ENCODE assay signal across 15 mouse cellular contexts in the genomic region with DNA sequence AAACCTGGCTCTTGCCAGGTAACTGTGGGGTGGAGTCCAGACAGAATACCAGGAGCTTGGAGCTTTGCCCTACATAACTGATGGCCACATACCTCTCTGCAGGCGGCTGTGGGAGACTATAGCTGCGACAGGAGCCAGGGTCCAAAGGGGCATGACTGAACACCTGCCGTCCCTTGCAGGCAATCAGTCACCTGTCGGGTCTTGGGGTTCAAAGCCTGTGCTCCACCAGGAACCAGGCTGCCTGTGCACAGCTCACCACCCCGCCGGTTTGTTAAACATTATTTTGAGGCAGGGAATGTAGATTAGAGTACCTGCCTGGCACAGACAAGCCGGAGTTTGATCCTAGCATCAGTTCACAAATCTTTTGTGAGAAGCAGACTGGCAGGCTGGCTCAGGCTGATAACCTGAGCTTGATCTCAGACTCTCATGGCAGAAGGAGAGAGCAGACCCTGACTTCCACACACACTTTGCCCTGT.
DNase-seq lines count a peak whose midpoint lies in the region; ATAC-seq and TF ChIP-seq lines count a peak whose summit lies in the region.
"Had no signal": no experiment of that assay in that cellular context is flagged by ENCODE, and none has a peak within 500 bp of the region (broad histone marks: within the 10 kb centered on the region; RNA-seq: fewer than 3 reads in every experiment).

No protein-coding gene starts in this region.

- DNase-seq in cerebellum, adult 2 months = peak; percentile 40 to 50
- DNase-seq in cerebellum, postnatal 25 days = peak; percentile 47 to 49
- no peak for DNase-seq in heart, postnatal 25 days (ENCODE audit: low spot score)
- no peak for DNase-seq in gastrocnemius, postnatal 36 days
- no peak for DNase-seq in thymus, postnatal 14 days
- no peak for DNase-seq in retina, embryonic 14.5 days (ENCODE audit: low spot score)
- DNase-seq: layer of hippocampus, postnatal 36 days had no signal

- ATAC-seq in kidney, embryonic 14.5 days (ENCODE audit: low FRiP score, low TSS enrichment) = 0 out of 2 replicates have a peak, but pooled peaks have one; percentile 28
- peak; percentile 63 for ATAC-seq in liver, embryonic 16.5 days (ENCODE audit: low read depth)
- ATAC-seq: hindbrain, embryonic 16.5 days had no signal

- H3K4me2 ChIP-seq in kidney, embryonic 14.5 days (replicated peaks; ENCODE audit: low read depth, low read length) = no peak overlapping the region
- H3K4me2 ChIP-seq in liver, embryonic 16.5 days (ENCODE audit: low read depth, low read length) = no peak overlapping the region
- H3K4me2 ChIP-seq: embryonic facial prominence, embryonic 12.5 days; heart, embryonic 11.5 days; lung, embryonic 15.5 days; midbrain, embryonic 11.5 days; neural tube, embryonic 13.5 days had no signal

- H3K36me3 ChIP-seq in kidney, embryonic 14.5 days (ENCODE audit: control insufficient read depth, insufficient read depth, low read length) = no peaks in the 10 kb centered on the region
- H3K36me3 ChIP-seq in liver, embryonic 16.5 days (ENCODE audit: control insufficient read depth, insufficient read depth) = no peaks in the 10 kb centered on the region
- H3K36me3 ChIP-seq: embryonic facial prominence, embryonic 12.5 days; lung, embryonic 15.5 days; neural tube, embryonic 13.5 days had no signal

- intact Hi-C loops in heart, postnatal 25 days (cut with DNase I) = no loop called here
- intact Hi-C loops in gastrocnemius, postnatal 36 days (cut with DNase I) = no loop called here

- H3K27me3 ChIP-seq in cerebellum, adult 2 months (ENCODE audit: control insufficient read depth, insufficient read depth, low read length) = no peaks in the 10 kb centered on the region
- no peaks in the 10 kb centered on the region for H3K27me3 ChIP-seq in kidney, embryonic 14.5 days (ENCODE audit: control insufficient read depth, insufficient read depth, low read length)
- H3K27me3 ChIP-seq in liver, embryonic 16.5 days (ENCODE audit: control insufficient read depth, insufficient read depth, low read depth, low read length) = no peaks in the 10 kb centered on the region
- H3K27me3 ChIP-seq: embryonic facial prominence, embryonic 12.5 days; lung, embryonic 15.5 days; neural tube, embryonic 13.5 days had no signal

- no peak overlapping the region for H3K27ac ChIP-seq in cerebellum, adult 2 months (ENCODE audit: insufficient read depth, low read length)
- H3K27ac ChIP-seq in kidney, embryonic 14.5 days (ENCODE audit: low read depth, low read length) = no peak overlapping the region
- no peak overlapping the region; the same call in 1 of the 2 replicates for H3K27ac ChIP-seq in liver, embryonic 16.5 days (ENCODE audit: low read length)
- H3K27ac ChIP-seq: embryonic facial prominence, embryonic 12.5 days; lung, embryonic 15.5 days; neural tube, embryonic 13.5 days had no signal

- H3K9ac ChIP-seq in kidney, embryonic 14.5 days (ENCODE audit: low read depth, low read length) = no peak overlapping the region
- no peak overlapping the region for H3K9ac ChIP-seq in liver, embryonic 16.5 days (ENCODE audit: low read depth, low read length)
- H3K9ac ChIP-seq: embryonic facial prominence, embryonic 12.5 days; lung, embryonic 15.5 days; neural tube, embryonic 13.5 days had no signal

- TF ChIP-seq POLR2A in cerebellum, adult 2 months (IDR thresholded peaks at IDR 0.05; ENCODE audit: borderline replicate concordance, insufficient read depth, low read length) = no peak

- H3K9me3 ChIP-seq in kidney, embryonic 14.5 days (ENCODE audit: control insufficient read depth, low read length) = no peaks in the 10 kb centered on the region
- no peaks in the 10 kb centered on the region for H3K9me3 ChIP-seq in liver, embryonic 16.5 days (replicated peaks; ENCODE audit: control insufficient read depth, low read length)
- H3K9me3 ChIP-seq: embryonic facial prominence, embryonic 12.5 days; lung, embryonic 15.5 days; neural tube, embryonic 13.5 days had no signal

- WGBS in cerebellum, adult 2 months = 19% methylated on average over 7 of the region's 7 CpGs
- 80% methylated on average over 7 of the region's 7 CpGs for WGBS in kidney, embryonic 14.5 days
- 50% methylated on average over 7 of the region's 7 CpGs for WGBS in liver, embryonic 16.5 days (ENCODE audit: insufficient replicate concordance)

- H3K4me3 ChIP-seq in cerebellum, adult 2 months (replicated peaks; ENCODE audit: insufficient read depth, low read depth, low read length) = no peak overlapping the region
- H3K4me3 ChIP-seq in kidney, embryonic 14.5 days (ENCODE audit: low read length) = no peak overlapping the region
- no peak overlapping the region for H3K4me3 ChIP-seq in liver, embryonic 16.5 days (ENCODE audit: low read depth, low read length)
- H3K4me3 ChIP-seq: embryonic facial prominence, embryonic 12.5 days; lung, embryonic 15.5 days; neural tube, embryonic 13.5 days had no signal

- 0 out of 2 replicates have a peak, but pooled peaks cover 7% of the 10 kb centered on the region for H3K4me1 ChIP-seq in cerebellum, adult 2 months (ENCODE audit: control insufficient read depth, insufficient read depth, low read length)
- 0 out of 2 replicates have a peak, but pooled peaks cover 4% of the 10 kb centered on the region for H3K4me1 ChIP-seq in kidney, embryonic 14.5 days (ENCODE audit: control insufficient read depth, insufficient read depth, low read length)
- H3K4me1 ChIP-seq in liver, embryonic 16.5 days (ENCODE audit: control insufficient read depth, low read depth, low read length) = peaks cover 4% of the 10 kb centered on the region
- H3K4me1 ChIP-seq: embryonic facial prominence, embryonic 12.5 days; lung, embryonic 15.5 days; neural tube, embryonic 13.5 days had no signal

- TF ChIP-seq CTCF in cerebellum, adult 2 months (IDR thresholded peaks at IDR 0.05; ENCODE audit: borderline replicate concordance, insufficient read depth, low read depth, low read length) = no peak

Comparison
In these comparisons a context has a peak if more than half of its experiments do, and no peak if none do; other contexts are left out.
1. DNase-seq: peak in cerebellum, adult 2 months (2 of 2) and cerebellum, postnatal 25 days (2 of 2); none in heart, postnatal 25 days (single experiment), gastrocnemius, postnatal 36 days (0 of 2), thymus, postnatal 14 days (single experiment) and retina, embryonic 14.5 days (single experiment).